Mouse (Mus musculus) NIH3T3 (cell line): ENCODE results near the gene Tmprss7.

Source experiments
- DNase-seq: peaks from one replicate; pipeline ENCODE4 v3.0.0-alpha.2; 2012; ENCODE audit warnings: low read depth

Gene Tmprss7

DNA sequence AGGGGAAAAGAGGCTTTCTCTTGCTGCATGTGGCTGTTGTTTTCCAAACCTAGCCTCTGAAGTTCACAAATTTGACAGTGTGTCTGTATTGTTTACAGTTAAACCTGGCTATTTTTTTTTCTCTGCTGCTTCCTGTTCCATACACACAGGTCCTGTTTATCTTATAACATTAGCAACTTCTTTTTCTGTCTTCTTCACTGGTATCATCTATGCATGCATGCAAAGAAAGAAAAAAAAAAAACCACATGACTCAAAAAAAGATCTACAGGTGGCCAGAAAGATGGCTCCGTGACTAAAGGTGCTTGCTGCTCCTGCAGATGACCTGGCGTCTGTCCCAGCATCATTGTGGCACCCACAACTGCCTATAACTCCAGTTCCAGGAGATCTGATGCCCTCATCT is 68.1 kb downstream of the Tmprss7 start:
- no peak for DNase-seq

DNA sequence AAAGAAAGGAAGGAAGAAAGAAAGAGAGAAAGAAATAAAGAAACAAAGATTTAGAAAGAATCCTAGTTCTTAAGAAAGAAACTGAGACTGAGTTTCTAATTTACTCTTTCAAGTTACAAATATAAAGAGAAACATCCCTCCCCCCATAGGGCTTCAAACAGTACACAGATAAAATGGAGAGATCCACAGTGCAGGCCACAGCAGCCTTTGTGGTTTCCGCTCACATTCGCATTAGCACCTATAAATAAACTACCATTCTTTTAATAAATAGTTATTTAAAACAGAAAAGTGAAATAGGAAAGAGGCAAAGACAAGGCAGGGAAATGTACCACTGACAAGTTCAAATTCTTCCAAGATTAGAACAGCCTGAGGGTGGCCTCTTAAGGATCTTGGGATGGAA is 68.7 kb downstream of the Tmprss7 start:
- DNase-seq: no peak

GRCm38 (mm10) chr16:45623230-45623629 is 70.2 kb downstream of the Tmprss7 start:
- DNase-seq: no peak

- no peak for DNase-seq
These were observed 73.6 kb downstream of the Tmprss7 start for GRCm38 (mm10) chr16:45619751-45620375.

DNA sequence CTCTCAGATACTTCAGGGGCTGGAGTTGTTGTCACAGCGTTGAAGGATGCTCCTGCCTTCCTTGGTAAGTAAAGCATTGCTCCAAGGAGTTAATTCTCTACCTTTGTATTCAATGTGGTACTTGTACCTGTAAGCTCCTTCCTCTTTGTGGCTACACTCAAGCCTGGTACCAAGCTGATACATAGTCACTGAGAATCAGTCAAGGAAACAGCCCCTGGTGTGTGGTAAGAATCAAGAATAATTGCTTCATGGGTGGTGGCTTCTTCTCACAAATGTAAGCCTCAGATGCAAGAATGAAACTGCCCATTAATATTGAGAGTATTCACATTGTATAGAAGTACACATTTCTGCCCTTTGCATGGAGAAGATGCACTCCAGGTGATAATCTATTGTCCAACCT is 77.5 kb downstream of the Tmprss7 start:
- no peak for DNase-seq

DNA sequence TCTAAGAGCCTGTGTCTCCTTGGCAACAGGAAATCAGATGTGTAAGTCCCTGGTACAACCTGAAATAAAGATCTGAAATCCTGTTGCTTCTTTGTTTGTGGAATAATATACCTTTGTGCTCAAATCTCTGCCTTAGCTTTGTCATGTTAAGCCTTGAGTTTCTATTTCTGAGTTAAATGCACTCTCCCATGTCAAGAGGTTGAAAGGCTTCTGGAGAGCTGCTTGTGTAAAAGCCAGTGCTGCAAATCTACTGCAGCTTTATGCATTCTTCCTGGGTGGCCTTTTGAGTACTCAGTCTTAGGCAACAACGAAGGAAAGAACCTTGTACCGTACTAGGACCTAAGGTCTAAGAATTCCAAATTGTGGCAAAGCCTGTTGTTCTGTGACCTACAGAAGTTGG is 80.2 kb downstream of the Tmprss7 start:
- DNase-seq: no peak

GRCm38 (mm10) chr16:45610267-45610666 is 83.2 kb downstream of the Tmprss7 start, which contains the start of gene Gcsam:
Gene Gcsam (plus strand): TSS chr16:45610380.
- no peak for DNase-seq

DNA sequence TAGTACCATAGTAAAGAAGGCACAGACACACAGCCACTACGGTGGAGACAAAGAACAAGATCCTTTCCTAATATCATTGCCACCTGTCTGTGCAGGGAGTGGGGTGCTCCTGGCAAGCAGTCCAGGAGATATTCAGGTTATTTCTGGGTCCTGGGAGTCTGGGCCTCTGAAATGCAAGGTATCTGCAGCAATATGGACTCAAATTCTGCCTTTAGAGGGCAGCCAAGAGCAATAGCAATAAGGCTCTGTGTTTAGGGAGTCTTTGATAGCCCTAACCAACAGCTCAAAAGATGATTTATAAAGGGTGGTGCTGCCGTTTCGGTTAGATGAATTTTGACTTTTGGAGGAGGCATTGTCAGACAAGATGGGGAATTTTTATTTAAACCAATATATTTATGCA is 84.2 kb downstream of the Tmprss7 start:
- peak; percentile 52 for DNase-seq

DNA sequence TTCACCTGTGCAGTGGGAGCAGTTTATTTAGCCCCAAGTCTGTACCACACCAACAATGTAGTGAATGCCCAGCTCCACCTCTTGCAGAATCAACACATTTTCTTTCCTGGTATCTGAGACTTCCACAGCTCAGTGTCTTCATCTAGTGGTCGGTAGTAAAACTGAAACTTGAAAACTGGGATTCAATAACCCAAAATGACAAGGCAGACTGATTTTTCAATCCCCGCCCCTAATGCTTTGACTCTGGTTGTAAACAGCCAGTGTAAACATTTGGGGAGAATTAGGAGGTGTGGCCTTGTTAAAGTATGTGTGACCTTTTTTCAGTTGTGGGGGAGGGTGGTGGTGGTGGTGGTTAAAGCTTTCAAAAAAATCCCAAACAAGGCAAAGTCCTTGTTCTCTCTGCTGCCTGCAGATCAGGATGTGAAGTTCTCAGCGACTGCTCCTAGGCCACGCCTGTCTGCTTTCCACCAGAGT is 84.9 kb downstream of the Tmprss7 start:
- DNase-seq: peak; percentile 65
